Mouse (Mus musculus): ENCODE results near the gene Kcnt1. TPM values are rescaled to one million over a fixed set of nuclear protein-coding genes. Genes with fewer than 3 reads are reported as not detected.

Kcnt1 gene
- polyA plus RNA-seq, 1 experiment: 4.8 TPM

- Histone ChIP-seq H3K4me1 (ENCODE audit: control insufficient read depth, insufficient read depth, low read length) (no peaks in the 10 kb centered on the region), H3K27ac (ENCODE audit: control insufficient read depth, insufficient read depth, low read depth, low read length, poor library complexity) (no peak overlapping the region), H3K4me3 (replicated peaks; ENCODE audit: control insufficient read depth, low read depth, low read length) (no peak overlapping the region)
- WGBS: 55% methylated on average over 1 of the region's 1 CpGs
- no peak for TF ChIP-seq POLR2A (IDR thresholded peaks at IDR 0.05; ENCODE audit: borderline replicate concordance, control insufficient read depth, low read depth, low read length)
- no peak for TF ChIP-seq CTCF (IDR thresholded peaks at IDR 0.05; ENCODE audit: control insufficient read depth, insufficient read depth, low read length)
These were observed 18.7 kb downstream of the Kcnt1 start for GRCm38 (mm10) chr2:25882276-25882675.

- TF ChIP-seq POLR2A (IDR thresholded peaks at IDR 0.05; ENCODE audit: borderline replicate concordance, control insufficient read depth, low read depth, low read length) (no peak), CTCF (IDR thresholded peaks at IDR 0.05; ENCODE audit: control insufficient read depth, insufficient read depth, low read length) (no peak)
- H3K4me1 ChIP-seq (ENCODE audit: control insufficient read depth, insufficient read depth, low read length): no peaks in the 10 kb centered on the region
- no peak overlapping the region for H3K27ac ChIP-seq (ENCODE audit: control insufficient read depth, insufficient read depth, low read depth, low read length, poor library complexity)
- WGBS: 79% methylated on average over 3 of the region's 3 CpGs
- no peak overlapping the region for H3K4me3 ChIP-seq (replicated peaks; ENCODE audit: control insufficient read depth, low read depth, low read length)
These were observed 21.2 kb downstream of the Kcnt1 start for GRCm38 (mm10) chr2:25884756-25885155.

GRCm38 (mm10) chr2:25887226-25887625, 23.7 kb downstream of the Kcnt1 start:
- TF ChIP-seq CTCF (IDR thresholded peaks at IDR 0.05; ENCODE audit: control insufficient read depth, insufficient read depth, low read length) (no peak), POLR2A (IDR thresholded peaks at IDR 0.05; ENCODE audit: borderline replicate concordance, control insufficient read depth, low read depth, low read length) (no peak)
- Histone ChIP-seq H3K4me3 (replicated peaks; ENCODE audit: control insufficient read depth, low read depth, low read length) (no peak overlapping the region), H3K4me1 (ENCODE audit: control insufficient read depth, insufficient read depth, low read length) (no peaks in the 10 kb centered on the region), H3K27ac (ENCODE audit: control insufficient read depth, insufficient read depth, low read depth, low read length, poor library complexity) (no peak overlapping the region)
- WGBS: 64% methylated on average over 8 of the region's 8 CpGs

- Histone ChIP-seq H3K4me3 (replicated peaks; ENCODE audit: control insufficient read depth, low read depth, low read length) (no peak overlapping the region), H3K4me1 (ENCODE audit: control insufficient read depth, insufficient read depth, low read length) (no peaks in the 10 kb centered on the region), H3K27ac (ENCODE audit: control insufficient read depth, insufficient read depth, low read depth, low read length, poor library complexity) (no peak overlapping the region)
- TF ChIP-seq POLR2A (IDR thresholded peaks at IDR 0.05; ENCODE audit: borderline replicate concordance, control insufficient read depth, low read depth, low read length) (no peak), CTCF (IDR thresholded peaks at IDR 0.05; ENCODE audit: control insufficient read depth, insufficient read depth, low read length) (no peak)
- WGBS: 58% methylated on average over 5 of the region's 5 CpGs
These were observed 24.6 kb downstream of the Kcnt1 start for GRCm38 (mm10) chr2:25888144-25888543.

GRCm38 (mm10) chr2:25892440-25892839, 28.9 kb downstream of the Kcnt1 start:
- Histone ChIP-seq H3K4me3 (replicated peaks; ENCODE audit: control insufficient read depth, low read depth, low read length) (no peak overlapping the region), H3K27ac (ENCODE audit: control insufficient read depth, insufficient read depth, low read depth, low read length, poor library complexity) (no peak overlapping the region), H3K4me1 (ENCODE audit: control insufficient read depth, insufficient read depth, low read length) (no peaks in the 10 kb centered on the region)
- WGBS: 18% methylated on average over 7 of the region's 7 CpGs
- TF ChIP-seq CTCF (IDR thresholded peaks at IDR 0.05; ENCODE audit: control insufficient read depth, insufficient read depth, low read length) (no peak), POLR2A (IDR thresholded peaks at IDR 0.05; ENCODE audit: borderline replicate concordance, control insufficient read depth, low read depth, low read length) (no peak)

GRCm38 (mm10) chr2:25898970-25899369, 35.4 kb downstream of the Kcnt1 start:
- H3K27ac ChIP-seq (ENCODE audit: control insufficient read depth, insufficient read depth, low read depth, low read length, poor library complexity): no peak overlapping the region
- TF ChIP-seq POLR2A (IDR thresholded peaks at IDR 0.05; ENCODE audit: borderline replicate concordance, control insufficient read depth, low read depth, low read length): no peak
- no peak for TF ChIP-seq CTCF (IDR thresholded peaks at IDR 0.05; ENCODE audit: control insufficient read depth, insufficient read depth, low read length)
- WGBS: 78% methylated on average over 9 of the region's 9 CpGs
- H3K4me1 ChIP-seq (ENCODE audit: control insufficient read depth, insufficient read depth, low read length): no peaks in the 10 kb centered on the region
- no peak overlapping the region for H3K4me3 ChIP-seq (replicated peaks; ENCODE audit: control insufficient read depth, low read depth, low read length)

- Histone ChIP-seq H3K4me3 (replicated peaks; ENCODE audit: control insufficient read depth, low read depth, low read length) (no peak overlapping the region), H3K27ac (ENCODE audit: control insufficient read depth, insufficient read depth, low read depth, low read length, poor library complexity) (no peak overlapping the region), H3K4me1 (ENCODE audit: control insufficient read depth, insufficient read depth, low read length) (no peaks in the 10 kb centered on the region)
- TF ChIP-seq CTCF (IDR thresholded peaks at IDR 0.05; ENCODE audit: control insufficient read depth, insufficient read depth, low read length) (no peak), POLR2A (IDR thresholded peaks at IDR 0.05; ENCODE audit: borderline replicate concordance, control insufficient read depth, low read depth, low read length) (no peak)
- 85% methylated on average over 12 of the region's 12 CpGs for WGBS
These were observed 46.3 kb downstream of the Kcnt1 start for GRCm38 (mm10) chr2:25909872-25910271.

GRCm38 (mm10) chr2:25913247-25913646, 49.7 kb downstream of the Kcnt1 start:
- Histone ChIP-seq H3K27ac (ENCODE audit: control insufficient read depth, insufficient read depth, low read depth, low read length, poor library complexity) (no peak overlapping the region), H3K4me1 (ENCODE audit: control insufficient read depth, insufficient read depth, low read length) (no peaks in the 10 kb centered on the region), H3K4me3 (replicated peaks; ENCODE audit: control insufficient read depth, low read depth, low read length) (no peak overlapping the region)
- TF ChIP-seq CTCF (IDR thresholded peaks at IDR 0.05; ENCODE audit: control insufficient read depth, insufficient read depth, low read length) (peak; percentile 44; the same call in 1 of the 2 replicates), POLR2A (IDR thresholded peaks at IDR 0.05; ENCODE audit: borderline replicate concordance, control insufficient read depth, low read depth, low read length) (no peak)
- WGBS: 3% methylated on average over 2 of the region's 2 CpGs

GRCm38 (mm10) chr2:25914201-25914600, 50.7 kb downstream of the Kcnt1 start:
- Histone ChIP-seq H3K27ac (ENCODE audit: control insufficient read depth, insufficient read depth, low read depth, low read length, poor library complexity) (no peak overlapping the region), H3K4me1 (ENCODE audit: control insufficient read depth, insufficient read depth, low read length) (no peaks in the 10 kb centered on the region), H3K4me3 (replicated peaks; ENCODE audit: control insufficient read depth, low read depth, low read length) (no peak overlapping the region)
- TF ChIP-seq POLR2A (IDR thresholded peaks at IDR 0.05; ENCODE audit: borderline replicate concordance, control insufficient read depth, low read depth, low read length) (no peak), CTCF (IDR thresholded peaks at IDR 0.05; ENCODE audit: control insufficient read depth, insufficient read depth, low read length) (no peak)
- 63% methylated on average over 4 of the region's 4 CpGs for WGBS

Measured in bone marrow, adult 2 months (tissue).